Mouse (Mus musculus): ENCODE measurements at regions not wholly inside any gene's neighbourhood (a gene's known extent, or its start where the extent isn't known, plus 50 kb on each side); places are given as distances from the start of the nearest gene placed in this dataset.

GRCm38 (mm10) chr3:14381421-14381992, 99.0 kb upstream of the Slc7a12 start:
- peak; percentile 15 for DNase-seq (ENCODE audit: low spot score)

- DNase-seq (ENCODE audit: low spot score): no peak
Measured at GRCm38 (mm10) chr3:14390656-14391055, 89.8 kb upstream of the Slc7a12 start.

- DNase-seq (ENCODE audit: low spot score): no peak
Measured at GRCm38 (mm10) chr3:14398676-14399075, 81.8 kb upstream of the Slc7a12 start.

- no peak for DNase-seq (ENCODE audit: low spot score)
Measured at GRCm38 (mm10) chr3:14408435-14409125, 71.9 kb upstream of the Slc7a12 start.

Data from lung, postnatal 25 days (tissue).